Mouse (Mus musculus): ENCODE results near the gene Stam2. TPM values are rescaled to one million over a fixed set of nuclear protein-coding genes. Genes with fewer than 3 reads are reported as not detected.
A peak's percentile ranks its signal among the peaks of the same experiment; 100 is the strongest.

Stam2 gene
- polyA plus RNA-seq, 1 experiment from 2014 or later, result 36.2 TPM

DNA sequence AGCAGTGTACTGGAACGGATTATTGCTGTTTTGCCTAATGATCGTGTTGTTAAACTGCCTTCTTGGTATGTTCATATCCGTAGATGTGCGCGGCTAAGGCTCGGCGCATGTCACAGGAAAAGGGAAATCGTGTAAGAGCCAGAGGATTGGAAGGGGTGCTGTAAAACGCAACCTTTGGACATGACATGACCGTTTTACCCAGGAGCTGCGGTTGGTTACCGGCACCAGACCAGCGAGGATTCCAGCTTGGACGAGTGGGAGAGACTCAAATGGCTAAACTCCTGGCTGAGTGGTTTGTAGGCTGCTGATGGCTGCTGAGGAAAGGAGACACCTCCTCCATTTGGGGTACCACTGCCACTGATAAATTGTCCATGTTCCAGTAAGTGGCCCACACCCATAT, 21.8 kb upstream of the Stam2 start:
- Histone ChIP-seq H3K36me3 (ENCODE audit: control insufficient read depth, insufficient read depth, low read length) (no peaks in the 10 kb centered on the region), H3K27me3 (ENCODE audit: control insufficient read depth, insufficient read depth, low read length) (no peaks in the 10 kb centered on the region), H3K4me3 (ENCODE audit: low read length) (no peak overlapping the region), H3K9ac (ENCODE audit: low read depth, low read length) (no peak overlapping the region), H3K4me2 (replicated peaks; ENCODE audit: low read depth, low read length) (no peak overlapping the region), H3K9me3 (ENCODE audit: control insufficient read depth, low read length) (peaks cover 3% of the 10 kb centered on the region; the same call in 1 of the 2 replicates), H3K27ac (ENCODE audit: low read depth, low read length) (no peak overlapping the region), H3K4me1 (ENCODE audit: control insufficient read depth, insufficient read depth, low read length) (no peaks in the 10 kb centered on the region)
- ATAC-seq (ENCODE audit: low FRiP score, low TSS enrichment), result no peak
- 80% methylated on average over 14 of the region's 14 CpGs for WGBS

DNA sequence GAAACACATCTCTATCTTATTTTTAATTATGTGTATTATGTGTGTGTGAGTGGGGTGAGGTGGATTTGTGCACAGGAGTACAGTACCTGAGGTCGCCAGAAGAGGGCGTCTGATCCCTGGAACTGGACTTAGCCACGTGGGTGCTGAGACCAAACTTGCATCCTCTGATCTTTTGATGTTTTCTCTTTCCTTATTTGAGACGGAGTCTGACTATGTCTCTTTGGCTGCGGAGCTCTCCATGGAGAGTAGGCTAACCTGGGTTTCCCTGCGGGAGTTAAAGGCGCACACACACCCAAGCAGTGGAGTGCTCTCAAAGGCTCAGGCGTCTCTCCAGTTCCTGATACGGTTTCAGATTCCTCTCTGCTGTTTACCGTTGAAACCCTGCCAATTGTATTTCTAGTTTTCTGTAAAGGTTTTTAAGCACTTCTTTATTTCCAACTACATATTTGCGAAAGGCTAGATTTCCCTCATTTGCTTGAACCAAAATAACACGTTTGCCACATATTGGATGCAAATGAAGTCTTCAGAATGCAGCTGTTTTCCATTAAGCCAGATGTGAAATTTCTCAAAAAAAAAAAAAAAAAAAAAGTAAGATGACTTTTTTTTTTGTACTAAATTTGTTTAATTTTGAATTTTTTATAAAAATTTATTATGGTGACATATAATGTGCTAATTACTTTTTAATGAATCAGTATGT, 21.1 kb upstream of the Stam2 start:
- peak; percentile 83 for ATAC-seq (ENCODE audit: low FRiP score, low TSS enrichment)
- peaks cover 3% of the 10 kb centered on the region; the same call in 1 of the 2 replicates for H3K9me3 ChIP-seq (ENCODE audit: control insufficient read depth, low read length)
- peak overlapping the region; percentile 15 for H3K4me3 ChIP-seq (ENCODE audit: low read length)
- no peaks in the 10 kb centered on the region for H3K36me3 ChIP-seq (ENCODE audit: control insufficient read depth, insufficient read depth, low read length)
- H3K9ac ChIP-seq (ENCODE audit: low read depth, low read length), result no peak overlapping the region
- H3K4me2 ChIP-seq (replicated peaks; ENCODE audit: low read depth, low read length), result peak overlapping the region; percentile 37; the same call in 1 of the 2 replicates
- 13% methylated on average over 12 of the region's 12 CpGs for WGBS
- H3K27ac ChIP-seq (ENCODE audit: low read depth, low read length), result no peak overlapping the region
- no peaks in the 10 kb centered on the region for H3K4me1 ChIP-seq (ENCODE audit: control insufficient read depth, insufficient read depth, low read length)
- no peaks in the 10 kb centered on the region for H3K27me3 ChIP-seq (ENCODE audit: control insufficient read depth, insufficient read depth, low read length)

DNA sequence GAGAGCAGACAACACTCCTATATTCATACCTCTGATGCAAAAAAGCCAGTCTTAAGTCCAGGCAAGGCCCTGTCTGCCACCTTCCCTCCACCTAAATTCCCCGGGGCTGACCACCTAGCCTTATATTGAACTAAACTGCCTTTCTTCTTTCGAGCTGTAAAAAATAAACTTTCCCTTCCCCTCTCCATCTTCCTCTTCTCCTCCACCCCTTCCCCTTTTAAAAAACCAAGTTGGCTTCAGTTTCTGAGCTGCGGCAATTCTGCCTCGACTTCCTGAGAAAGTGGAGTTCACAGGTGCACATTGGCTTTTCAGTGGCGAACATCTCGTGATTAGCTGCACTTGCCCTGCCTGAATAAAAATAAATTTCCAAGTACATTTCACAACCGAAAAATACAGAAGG, 20.4 kb upstream of the Stam2 start:
- Histone ChIP-seq H3K36me3 (ENCODE audit: control insufficient read depth, insufficient read depth, low read length) (no peaks in the 10 kb centered on the region), H3K27ac (ENCODE audit: low read depth, low read length) (no peak overlapping the region), H3K4me2 (replicated peaks; ENCODE audit: low read depth, low read length) (no peak overlapping the region), H3K4me1 (ENCODE audit: control insufficient read depth, insufficient read depth, low read length) (no peaks in the 10 kb centered on the region), H3K9ac (ENCODE audit: low read depth, low read length) (no peak overlapping the region), H3K4me3 (ENCODE audit: low read length) (no peak overlapping the region), H3K27me3 (ENCODE audit: control insufficient read depth, insufficient read depth, low read length) (no peaks in the 10 kb centered on the region), H3K9me3 (ENCODE audit: control insufficient read depth, low read length) (peaks cover 3% of the 10 kb centered on the region; the same call in 1 of the 2 replicates)
- WGBS, result 71% methylated on average over 7 of the region's 7 CpGs
- no peak for ATAC-seq (ENCODE audit: low FRiP score, low TSS enrichment)

DNA sequence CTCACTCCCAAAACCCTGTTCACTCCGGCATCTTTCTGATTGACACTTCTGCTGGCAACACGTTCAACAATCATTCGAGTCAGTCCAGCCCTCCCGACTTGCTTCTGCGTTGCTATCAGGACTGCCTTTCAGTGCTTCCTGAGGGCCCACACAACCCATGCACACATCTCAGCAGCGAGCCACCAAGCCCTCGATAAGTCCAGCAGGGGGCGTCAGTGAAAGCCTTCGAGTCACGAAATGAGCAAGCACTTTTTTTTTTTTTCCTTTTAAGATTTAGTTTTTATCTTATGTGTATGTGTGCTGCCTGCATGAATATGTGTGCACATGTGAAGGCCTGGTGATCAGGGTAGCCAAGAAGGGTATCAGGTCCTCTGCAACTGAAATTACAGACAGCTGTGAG, 16.5 kb upstream of the Stam2 start:
- Histone ChIP-seq H3K36me3 (ENCODE audit: control insufficient read depth, insufficient read depth, low read length) (no peaks in the 10 kb centered on the region), H3K27ac (ENCODE audit: low read depth, low read length) (no peak overlapping the region), H3K9ac (ENCODE audit: low read depth, low read length) (no peak overlapping the region), H3K4me2 (replicated peaks; ENCODE audit: low read depth, low read length) (no peak overlapping the region), H3K4me1 (ENCODE audit: control insufficient read depth, insufficient read depth, low read length) (no peaks in the 10 kb centered on the region), H3K9me3 (ENCODE audit: control insufficient read depth, low read length) (peaks cover 3% of the 10 kb centered on the region; the same call in 1 of the 2 replicates), H3K4me3 (ENCODE audit: low read length) (no peak overlapping the region), H3K27me3 (ENCODE audit: control insufficient read depth, insufficient read depth, low read length) (no peaks in the 10 kb centered on the region)
- ATAC-seq (ENCODE audit: low FRiP score, low TSS enrichment), result no peak
- WGBS, result 43% methylated on average over 10 of the region's 10 CpGs

DNA sequence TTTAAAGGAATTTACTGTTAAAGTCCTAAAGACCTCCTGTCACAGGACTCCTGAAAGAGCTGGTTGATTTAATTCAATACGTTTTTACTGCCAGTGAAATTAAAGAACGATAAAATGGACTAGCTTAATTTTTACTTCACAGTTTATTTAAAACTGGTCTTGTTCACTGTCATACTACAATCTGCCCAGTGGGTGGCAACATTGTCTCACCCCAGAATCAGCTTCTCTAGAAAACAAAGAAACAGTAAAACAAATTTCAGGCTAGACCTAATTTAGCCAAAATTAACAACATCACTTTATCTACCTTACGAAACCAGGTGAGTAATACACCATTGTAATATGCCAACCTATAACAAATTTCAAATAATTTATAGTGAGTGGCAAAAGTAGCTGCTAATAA, 14.6 kb upstream of the Stam2 start:
- 13% methylated on average over 3 of the region's 3 CpGs for WGBS
- Histone ChIP-seq H3K9me3 (ENCODE audit: control insufficient read depth, low read length) (peaks cover 3% of the 10 kb centered on the region; the same call in 1 of the 2 replicates), H3K27me3 (ENCODE audit: control insufficient read depth, insufficient read depth, low read length) (no peaks in the 10 kb centered on the region), H3K4me3 (ENCODE audit: low read length) (no peak overlapping the region), H3K36me3 (ENCODE audit: control insufficient read depth, insufficient read depth, low read length) (no peaks in the 10 kb centered on the region), H3K4me2 (replicated peaks; ENCODE audit: low read depth, low read length) (no peak overlapping the region), H3K27ac (ENCODE audit: low read depth, low read length) (no peak overlapping the region), H3K9ac (ENCODE audit: low read depth, low read length) (no peak overlapping the region), H3K4me1 (ENCODE audit: control insufficient read depth, insufficient read depth, low read length) (no peaks in the 10 kb centered on the region)
- ATAC-seq (ENCODE audit: low FRiP score, low TSS enrichment), result no peak

DNA sequence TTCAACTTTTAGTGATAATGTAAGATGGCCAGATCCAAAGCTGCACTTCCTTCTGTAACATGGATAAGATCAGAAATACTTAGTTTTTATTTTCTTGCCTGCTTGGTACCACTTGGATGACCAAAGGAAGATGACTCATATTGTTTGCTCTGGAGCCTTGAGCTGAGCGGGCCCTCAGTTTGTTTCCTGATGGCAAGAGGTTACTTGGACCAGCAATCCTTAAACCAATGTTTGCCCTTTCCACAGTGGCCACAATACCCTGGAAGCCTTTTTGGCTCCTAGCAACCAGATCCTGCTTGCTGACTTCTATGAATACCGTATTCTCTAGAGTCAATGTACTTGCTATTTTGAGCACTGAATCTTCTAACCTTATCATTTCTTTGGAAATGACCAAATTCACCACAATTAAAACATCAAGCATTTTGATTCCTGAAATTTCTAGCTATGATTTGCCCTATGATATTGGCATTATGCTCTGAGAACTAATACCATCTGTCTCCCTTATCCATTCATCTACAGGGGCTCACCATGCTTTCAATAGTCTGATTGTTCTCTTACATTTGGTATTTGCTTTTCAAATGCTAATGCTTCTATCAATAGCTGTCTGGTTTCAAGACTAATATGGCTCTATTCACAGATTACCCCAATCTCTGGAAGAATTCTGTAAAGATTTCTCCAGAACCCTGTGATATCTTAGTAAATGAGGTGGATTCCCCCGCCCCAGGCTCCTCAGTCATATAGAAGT, 11.7 kb upstream of the Stam2 start:
- no peak overlapping the region for H3K4me3 ChIP-seq (ENCODE audit: low read length)
- ATAC-seq (ENCODE audit: low FRiP score, low TSS enrichment), result no peak
- no peaks in the 10 kb centered on the region for H3K4me1 ChIP-seq (ENCODE audit: control insufficient read depth, insufficient read depth, low read length)
- H3K36me3 ChIP-seq (ENCODE audit: control insufficient read depth, insufficient read depth, low read length), result no peaks in the 10 kb centered on the region
- no peaks in the 10 kb centered on the region for H3K27me3 ChIP-seq (ENCODE audit: control insufficient read depth, insufficient read depth, low read length)
- 87% methylated on average over 3 of the region's 3 CpGs for WGBS
- H3K27ac ChIP-seq (ENCODE audit: low read depth, low read length), result no peak overlapping the region
- no peaks in the 10 kb centered on the region for H3K9me3 ChIP-seq (ENCODE audit: control insufficient read depth, low read length)
- no peak overlapping the region for H3K9ac ChIP-seq (ENCODE audit: low read depth, low read length)
- H3K4me2 ChIP-seq (replicated peaks; ENCODE audit: low read depth, low read length), result no peak overlapping the region

DNA sequence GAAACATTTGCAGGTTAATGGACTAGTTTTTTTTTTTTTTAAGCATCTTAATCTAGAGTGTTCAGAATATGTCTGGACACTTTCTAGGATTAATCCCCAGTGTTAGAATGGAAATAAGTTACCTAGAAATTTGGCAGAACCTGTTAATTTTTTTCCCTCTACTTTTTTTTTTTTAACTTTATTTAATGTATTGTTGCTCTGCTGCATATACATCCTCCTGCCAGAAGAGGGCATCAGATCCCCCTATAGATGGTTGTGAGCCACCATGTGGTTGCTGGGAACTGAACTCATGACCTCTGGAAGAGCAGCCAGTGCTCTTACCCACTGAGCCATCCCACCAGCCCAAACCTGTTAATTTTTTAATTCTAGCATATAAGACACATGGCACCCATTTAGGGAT, 2.0 kb upstream of the Stam2 start:
- no peak for ATAC-seq (ENCODE audit: low FRiP score, low TSS enrichment)
- H3K9ac ChIP-seq (ENCODE audit: low read depth, low read length), result no peak overlapping the region
- 0 out of 2 replicates have a peak, but pooled peaks cover 3% of the 10 kb centered on the region for H3K4me1 ChIP-seq (ENCODE audit: control insufficient read depth, insufficient read depth, low read length)
- H3K27me3 ChIP-seq (ENCODE audit: control insufficient read depth, insufficient read depth, low read length), result no peaks in the 10 kb centered on the region
- H3K4me3 ChIP-seq (ENCODE audit: low read length), result no peak overlapping the region
- H3K9me3 ChIP-seq (ENCODE audit: control insufficient read depth, low read length), result peaks cover 4% of the 10 kb centered on the region
- no peak overlapping the region for H3K27ac ChIP-seq (ENCODE audit: low read depth, low read length)
- peaks cover 4% of the 10 kb centered on the region; the same call in 1 of the 2 replicates for H3K36me3 ChIP-seq (ENCODE audit: control insufficient read depth, insufficient read depth, low read length)
- no peak overlapping the region for H3K4me2 ChIP-seq (replicated peaks; ENCODE audit: low read depth, low read length)

DNA sequence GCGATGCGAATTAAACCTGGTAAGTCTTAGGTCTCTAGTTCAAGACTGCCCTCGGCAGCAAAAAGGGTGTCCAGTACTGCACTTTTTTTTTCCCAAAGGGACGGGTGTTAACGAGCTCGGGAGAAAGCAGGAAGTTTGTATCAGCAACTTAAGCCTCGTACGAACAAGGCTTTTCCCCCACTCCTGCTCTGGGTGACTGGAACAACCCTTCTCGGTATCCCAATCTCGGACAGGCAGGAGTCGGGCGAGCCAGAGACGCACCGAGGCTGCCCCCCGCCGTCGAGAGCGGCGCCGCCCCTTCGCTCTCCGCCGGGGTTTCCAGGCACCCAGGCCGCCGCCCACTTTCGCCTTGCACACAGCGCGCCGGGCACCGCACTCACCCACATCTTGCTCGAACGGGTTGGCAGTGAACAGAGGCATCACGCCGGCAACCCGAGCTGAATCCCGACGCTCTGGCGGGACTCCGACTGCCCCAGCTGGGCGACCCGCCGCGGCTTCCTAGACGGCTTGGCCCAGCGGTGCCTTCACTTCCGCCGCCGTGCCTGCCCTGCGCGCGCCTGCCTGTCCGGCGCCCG, 313 bp downstream of the Stam2 start:
- Histone ChIP-seq H3K4me3 (ENCODE audit: low read length) (peak overlapping the region; percentile 70), H3K27me3 (ENCODE audit: control insufficient read depth, insufficient read depth, low read length) (no peaks in the 10 kb centered on the region), H3K9me3 (ENCODE audit: control insufficient read depth, low read length) (no peaks in the 10 kb centered on the region), H3K4me2 (replicated peaks; ENCODE audit: low read depth, low read length) (peak overlapping the region; percentile 64), H3K36me3 (ENCODE audit: control insufficient read depth, insufficient read depth, low read length) (peaks cover 7% of the 10 kb centered on the region; the same call in 1 of the 2 replicates), H3K4me1 (ENCODE audit: control insufficient read depth, insufficient read depth, low read length) (0 out of 2 replicates have a peak, but pooled peaks cover 3% of the 10 kb centered on the region), H3K27ac (ENCODE audit: low read depth, low read length) (peak overlapping the region; percentile 96), H3K9ac (ENCODE audit: low read depth, low read length) (peak overlapping the region; percentile 87)
- peak; percentile 94 for ATAC-seq (ENCODE audit: low FRiP score, low TSS enrichment)
- WGBS, result under 1% methylated on average over 54 of the region's 54 CpGs

DNA sequence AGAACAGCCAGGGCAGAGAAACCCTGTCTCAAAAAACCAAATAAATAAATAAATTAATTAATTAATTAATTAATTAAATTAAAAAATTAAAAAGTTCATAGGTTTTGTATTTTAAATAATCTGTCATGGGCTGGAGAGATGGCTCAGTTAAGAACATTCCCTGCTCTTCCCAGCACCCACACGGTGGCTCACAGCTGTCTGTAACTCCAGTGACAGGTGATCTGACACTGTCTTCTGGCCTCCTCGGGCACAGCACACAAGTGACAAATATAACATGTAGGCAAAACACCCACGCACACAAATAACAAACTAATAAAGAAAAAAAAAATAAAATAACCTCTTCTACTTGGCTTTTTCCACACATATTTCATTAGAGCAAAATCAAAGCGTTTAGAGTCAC, 1.5 kb downstream of the Stam2 start:
- Histone ChIP-seq H3K4me2 (replicated peaks; ENCODE audit: low read depth, low read length) (no peak overlapping the region), H3K27me3 (ENCODE audit: control insufficient read depth, insufficient read depth, low read length) (no peaks in the 10 kb centered on the region), H3K36me3 (ENCODE audit: control insufficient read depth, insufficient read depth, low read length) (peaks cover 7% of the 10 kb centered on the region; the same call in 1 of the 2 replicates), H3K9me3 (ENCODE audit: control insufficient read depth, low read length) (no peaks in the 10 kb centered on the region), H3K4me1 (ENCODE audit: control insufficient read depth, insufficient read depth, low read length) (0 out of 2 replicates have a peak, but pooled peaks cover 3% of the 10 kb centered on the region), H3K9ac (ENCODE audit: low read depth, low read length) (no peak overlapping the region), H3K27ac (ENCODE audit: low read depth, low read length) (no peak overlapping the region), H3K4me3 (ENCODE audit: low read length) (no peak overlapping the region)
- ATAC-seq (ENCODE audit: low FRiP score, low TSS enrichment), result no peak
- 80% methylated on average over 4 of the region's 4 CpGs for WGBS
